Mouse (Mus musculus) midbrain, embryonic 12.5 days (tissue): ENCODE data around the gene Vdac1. TPM values are rescaled to one million over a fixed set of nuclear protein-coding genes. Genes with fewer than 3 reads are reported as not detected.

Experiments used
- ATAC-seq: fragments of 200-750 bp; cut with Nextera tagmentation; 2 replicates; pipeline ENCODE4 v1.8.0; 2017; ENCODE audit warnings: low read depth, moderate TSS enrichment, moderate library complexity; ENCODE audit not compliant: low FRiP score
- H3K27ac ChIP-seq: fragments of 300-500 bp; sonication (generic); replicated peaks from 2 replicates; pipeline ENCODE4 v1.5.1; 2016; ENCODE audit warnings: mild to moderate bottlenecking
- H3K27me3 ChIP-seq: fragments of 300-500 bp; sonication (generic); 2 replicates; pipeline ENCODE4 v1.6.1; 2016; ENCODE audit warnings: mild to moderate bottlenecking
- H3K36me3 ChIP-seq: fragments of 300-500 bp; sonication (generic); 2 replicates; pipeline ENCODE4 v1.6.1; 2016
- H3K4me1 ChIP-seq: fragments of 300-500 bp; sonication (generic); 2 replicates; pipeline ENCODE4 v1.6.1; 2016
- H3K4me2 ChIP-seq: fragments of 300-500 bp; sonication (generic); replicated peaks from 2 replicates; pipeline ENCODE4 v1.6.1; 2016; ENCODE audit warnings: mild to moderate bottlenecking, moderate library complexity
- H3K4me3 ChIP-seq: fragments of 300-500 bp; sonication (generic); 2 replicates; pipeline ENCODE4 v1.5.1; 2016; ENCODE audit warnings: mild to moderate bottlenecking
- H3K9ac ChIP-seq: fragments of 300-500 bp; sonication (generic); replicated peaks from 2 replicates; pipeline ENCODE4 v1.6.1; 2016; ENCODE audit warnings: mild to moderate bottlenecking, moderate library complexity
- H3K9me3 ChIP-seq: fragments of 300-500 bp; sonication (generic); 2 replicates; pipeline ENCODE4 v1.6.1; 2016; ENCODE audit warnings: mild to moderate bottlenecking
- WGBS: fragments of 180-500 bp; shearing (Covaris S2); methylation state at CpG from one replicate; pipeline ENCODE4 v1.1.7; 2016; 5-methylcytosine and 5-hydroxymethylcytosine counted together
- polyA plus RNA-seq: library from polyadenylated mRNA; unstranded; fragments of >200 nt; fragmentation: Nextera tagmentation; extraction: Ambion mirVana; gene quantifications from 2 replicates; pipeline ENCODE4 v1.2.1, GENCODE M21; 2016

Gene Vdac1
- polyA plus RNA-seq, 1 experiment from 2014 or later = 216 TPM

GRCm38 (mm10) chr11:52402566-52402965 is 41.9 kb downstream of the Vdac1 start:
- 71% methylated on average over 1 of the region's 1 CpGs for WGBS
- Histone ChIP-seq H3K4me3 (no peak overlapping the region), H3K9ac (no peak overlapping the region), H3K9me3 (no peaks in the 10 kb centered on the region), H3K4me2 (no peak overlapping the region), H3K4me1 (peaks cover 4% of the 10 kb centered on the region), H3K27me3 (no peaks in the 10 kb centered on the region), H3K27ac (no peak overlapping the region), H3K36me3 (peaks cover 47% of the 10 kb centered on the region)
- no peak for ATAC-seq

GRCm38 (mm10) chr11:52404209-52404608 is 43.5 kb downstream of the Vdac1 start:
- H3K27ac ChIP-seq = no peak overlapping the region
- H3K4me3 ChIP-seq = no peak overlapping the region
- H3K4me2 ChIP-seq = no peak overlapping the region
- H3K9me3 ChIP-seq = no peaks in the 10 kb centered on the region
- no peak for ATAC-seq
- H3K36me3 ChIP-seq = peaks cover 63% of the 10 kb centered on the region
- no peak overlapping the region for H3K9ac ChIP-seq
- 92% methylated on average over 5 of the region's 5 CpGs for WGBS
- H3K4me1 ChIP-seq = no peaks in the 10 kb centered on the region
- H3K27me3 ChIP-seq = no peaks in the 10 kb centered on the region

DNA sequence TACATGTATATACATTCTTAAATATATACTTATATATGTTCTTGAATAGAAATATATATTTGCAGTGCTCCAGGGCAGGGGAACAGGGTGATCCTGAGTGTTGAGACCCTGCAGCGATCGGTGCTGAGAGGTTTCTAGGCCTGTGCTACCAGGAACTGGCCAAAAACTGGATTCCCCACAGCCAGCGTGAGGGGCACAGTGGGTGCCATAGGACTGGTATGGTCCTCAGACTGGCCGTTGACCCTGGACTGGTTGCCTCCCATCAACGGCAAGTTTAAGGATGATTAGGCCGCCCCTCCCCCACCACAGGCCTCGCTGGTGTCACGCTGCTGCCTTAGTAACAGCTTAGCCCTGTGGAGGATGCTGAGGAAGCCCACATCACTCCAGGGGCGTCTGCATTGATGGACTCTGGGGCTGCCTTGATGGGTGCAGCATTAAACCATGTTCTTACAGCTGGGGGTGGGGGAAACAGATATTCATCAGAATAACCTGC is 44.6 kb downstream of the Vdac1 start:
- Histone ChIP-seq H3K27me3 (no peaks in the 10 kb centered on the region), H3K36me3 (peaks cover 68% of the 10 kb centered on the region), H3K27ac (no peak overlapping the region), H3K9me3 (no peaks in the 10 kb centered on the region), H3K4me3 (no peak overlapping the region), H3K4me2 (no peak overlapping the region), H3K4me1 (no peaks in the 10 kb centered on the region), H3K9ac (no peak overlapping the region)
- no peak for ATAC-seq
- 71% methylated on average over 9 of the region's 9 CpGs for WGBS

DNA sequence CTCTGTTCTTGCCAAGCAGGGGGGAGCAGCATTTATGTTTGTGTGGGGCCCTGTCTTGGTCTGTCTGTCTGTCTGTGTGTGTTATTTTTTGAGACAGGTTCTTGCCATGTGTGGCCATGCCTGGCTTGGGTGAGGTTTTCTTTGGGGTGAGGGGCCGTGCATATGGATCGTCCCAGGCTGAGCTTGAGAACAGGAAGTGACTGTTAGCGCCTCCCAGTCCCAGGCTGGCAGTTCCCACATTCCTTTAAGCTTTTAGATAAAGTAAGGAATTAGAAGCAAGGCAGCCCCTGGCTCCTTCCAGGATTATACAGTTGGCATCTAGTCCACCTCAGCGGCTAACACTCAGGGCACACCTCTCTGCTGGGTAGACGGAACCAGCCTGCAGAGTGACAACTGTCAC is 48.7 kb downstream of the Vdac1 start:
- no peaks in the 10 kb centered on the region for H3K4me1 ChIP-seq
- WGBS = 87% methylated on average over 5 of the region's 5 CpGs
- H3K36me3 ChIP-seq = peaks cover 53% of the 10 kb centered on the region

DNA sequence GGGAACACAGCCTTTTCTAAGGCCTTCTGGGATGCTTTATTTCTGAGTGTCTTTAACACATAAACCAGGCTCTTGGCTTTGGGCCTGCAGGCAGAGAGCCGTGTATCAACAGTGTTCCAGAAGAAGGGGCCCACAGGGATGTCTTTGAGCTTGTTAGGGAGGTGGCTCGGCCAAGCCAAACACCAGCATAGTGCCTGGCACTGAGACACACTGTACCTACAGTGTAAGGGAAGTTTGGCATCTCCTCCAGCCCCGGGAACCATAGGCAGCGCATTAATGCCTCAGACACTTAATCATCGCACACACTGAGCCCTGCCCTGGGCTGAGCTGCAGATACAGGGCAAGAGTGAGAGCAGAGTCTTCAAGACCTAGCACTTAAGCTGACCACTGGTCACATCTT is 57.7 kb downstream of the Vdac1 start:
- no peak overlapping the region for H3K27ac ChIP-seq
- H3K4me1 ChIP-seq = no peaks in the 10 kb centered on the region
- no peaks in the 10 kb centered on the region for H3K36me3 ChIP-seq
- ATAC-seq = no peak
- H3K9me3 ChIP-seq = no peaks in the 10 kb centered on the region
- no peaks in the 10 kb centered on the region for H3K27me3 ChIP-seq
- H3K4me3 ChIP-seq = no peak overlapping the region
- 88% methylated on average over 5 of the region's 5 CpGs for WGBS
- H3K9ac ChIP-seq = no peak overlapping the region
- H3K4me2 ChIP-seq = no peak overlapping the region

More for the DNA sequence above, 48.7 kb downstream of the Vdac1 start:
- ATAC-seq = no peak
- no peak overlapping the region for H3K9ac ChIP-seq
- no peak overlapping the region for H3K4me3 ChIP-seq
- no peak overlapping the region for H3K4me2 ChIP-seq
- 0 out of 2 replicates have a peak, but pooled peaks cover 4% of the 10 kb centered on the region for H3K9me3 ChIP-seq
- H3K27ac ChIP-seq = no peak overlapping the region
- H3K27me3 ChIP-seq = no peaks in the 10 kb centered on the region

DNA sequence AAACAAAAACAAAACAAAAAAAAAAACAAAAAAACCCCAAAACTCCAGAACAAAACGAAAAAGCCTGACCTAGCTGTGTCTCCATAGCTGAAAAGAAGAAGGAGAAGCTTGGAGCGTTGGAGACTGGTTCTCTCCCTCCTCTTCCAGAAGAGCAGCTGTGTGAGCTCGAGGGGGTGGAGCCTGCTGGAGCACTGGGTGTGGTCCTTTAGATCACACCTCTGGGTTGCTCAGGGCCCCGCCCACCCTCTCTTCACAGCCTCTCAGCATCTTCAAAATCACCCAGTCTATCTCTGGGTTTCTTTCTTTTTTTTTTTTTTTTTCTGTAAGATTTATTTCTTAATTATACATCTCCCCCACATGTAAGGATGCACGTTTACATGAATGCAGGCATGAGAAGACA is 58.6 kb downstream of the Vdac1 start:
- Histone ChIP-seq H3K9me3 (no peaks in the 10 kb centered on the region), H3K9ac (no peak overlapping the region), H3K4me1 (no peaks in the 10 kb centered on the region), H3K36me3 (no peaks in the 10 kb centered on the region), H3K4me3 (no peak overlapping the region), H3K27ac (no peak overlapping the region), H3K27me3 (no peaks in the 10 kb centered on the region), H3K4me2 (no peak overlapping the region)
- WGBS = 48% methylated on average over 5 of the region's 5 CpGs
- ATAC-seq = no peak

DNA sequence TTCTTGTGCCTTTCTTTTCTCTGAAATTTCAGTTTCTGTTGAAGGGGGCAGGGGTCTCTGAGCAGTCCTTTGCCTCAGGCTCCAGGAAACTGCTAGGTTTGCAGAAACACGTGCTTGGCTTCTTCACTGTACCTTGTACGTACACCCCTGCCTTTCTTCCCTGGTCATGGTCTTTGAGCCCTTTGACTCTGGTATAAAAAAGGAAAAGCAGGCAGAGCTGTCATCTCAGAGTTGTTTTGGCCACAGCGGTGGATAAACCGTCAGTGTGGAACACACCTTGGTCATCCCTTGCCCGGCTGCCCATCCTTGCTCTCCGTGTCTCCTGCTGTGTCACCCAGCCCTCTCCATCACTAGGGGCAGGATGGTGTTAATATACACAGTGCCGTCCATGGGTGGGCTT is 59.2 kb downstream of the Vdac1 start:
- no peaks in the 10 kb centered on the region for H3K27me3 ChIP-seq
- no peaks in the 10 kb centered on the region for H3K4me1 ChIP-seq
- no peak overlapping the region for H3K4me2 ChIP-seq
- no peaks in the 10 kb centered on the region for H3K9me3 ChIP-seq
- no peak for ATAC-seq
- no peaks in the 10 kb centered on the region for H3K36me3 ChIP-seq
- 84% methylated on average over 7 of the region's 7 CpGs for WGBS
- no peak overlapping the region for H3K27ac ChIP-seq
- H3K9ac ChIP-seq = no peak overlapping the region
- H3K4me3 ChIP-seq = no peak overlapping the region

DNA sequence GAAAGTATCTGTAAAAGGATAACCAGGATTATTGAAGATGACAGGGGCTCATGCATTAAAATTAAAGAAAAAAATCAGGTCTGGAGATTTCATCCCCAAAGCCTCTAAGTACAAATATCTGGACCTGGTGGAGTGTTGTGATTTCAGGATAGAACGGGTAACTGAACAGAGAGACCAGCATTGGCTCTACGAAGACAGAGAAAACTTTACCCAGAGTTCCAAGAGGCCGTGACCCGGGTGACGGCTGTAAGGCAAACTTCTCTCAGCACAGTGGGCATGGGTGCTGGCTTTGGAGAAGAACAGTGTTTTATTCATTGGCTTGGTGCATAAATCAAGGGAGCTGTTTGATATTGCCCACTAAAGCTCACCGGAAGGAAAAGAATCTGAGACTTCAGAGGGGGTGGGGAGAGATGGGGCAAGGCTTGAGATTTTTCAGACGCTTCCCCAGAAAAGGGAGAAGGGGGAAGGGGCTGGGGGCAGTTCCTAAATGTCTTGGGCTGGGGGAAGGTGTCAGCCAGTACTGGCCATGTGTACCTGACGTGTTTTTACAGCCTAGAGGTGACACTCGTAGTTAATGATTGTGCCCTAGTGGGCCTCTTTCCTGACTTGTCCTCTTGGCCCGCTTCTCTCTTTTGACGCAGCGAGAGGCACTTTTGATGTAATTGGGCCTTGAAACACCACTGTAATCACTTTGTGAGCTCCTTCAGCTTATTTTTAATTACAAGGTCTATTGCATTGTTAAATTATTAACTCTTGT is 59.8 kb downstream of the Vdac1 start:
- Histone ChIP-seq H3K4me1 (no peaks in the 10 kb centered on the region), H3K36me3 (no peaks in the 10 kb centered on the region), H3K27me3 (no peaks in the 10 kb centered on the region), H3K4me2 (no peak overlapping the region), H3K4me3 (no peak overlapping the region), H3K27ac (no peak overlapping the region), H3K9me3 (no peaks in the 10 kb centered on the region), H3K9ac (no peak overlapping the region)
- WGBS = 82% methylated on average over 12 of the region's 12 CpGs
- ATAC-seq = no peak

DNA sequence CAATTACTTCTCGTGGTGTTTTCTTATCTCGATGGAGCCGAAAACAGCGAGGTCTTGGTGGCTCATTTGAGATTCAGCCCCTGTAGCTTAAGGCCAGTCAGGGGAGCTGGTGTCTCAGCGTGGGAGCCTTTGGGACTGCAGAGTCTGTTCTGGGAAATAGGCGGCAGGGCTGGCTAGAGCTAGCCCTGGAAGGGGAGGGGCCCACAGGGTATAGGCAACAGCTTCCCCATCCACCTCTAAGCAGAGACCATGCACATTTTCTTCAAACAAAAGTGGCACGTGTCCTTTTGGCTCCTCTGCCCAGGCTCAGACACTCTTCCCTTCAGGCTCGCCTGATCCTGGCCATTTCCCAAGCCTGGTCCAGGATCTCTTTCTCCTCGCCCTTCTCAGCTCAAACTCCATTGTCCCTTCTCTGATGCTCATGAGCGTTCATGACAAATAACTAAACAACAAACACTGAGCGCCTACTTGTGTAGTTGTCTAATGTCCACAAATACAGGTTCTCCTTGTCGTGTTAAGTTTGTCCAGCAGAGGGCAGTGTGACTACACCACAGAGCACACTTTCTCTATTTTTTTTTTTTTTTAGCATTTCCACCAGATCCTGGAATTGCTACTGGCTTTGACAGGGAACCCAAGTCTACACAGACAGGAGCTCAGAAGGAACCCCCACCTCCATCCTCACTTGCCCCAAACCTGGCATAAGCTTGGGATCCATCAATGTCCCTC is 60.6 kb downstream of the Vdac1 start:
- no peaks in the 10 kb centered on the region for H3K9me3 ChIP-seq
- no peaks in the 10 kb centered on the region for H3K27me3 ChIP-seq
- H3K4me1 ChIP-seq = peaks cover 1% of the 10 kb centered on the region; the same call in 1 of the 2 replicates
- no peak for ATAC-seq
- no peak overlapping the region for H3K4me3 ChIP-seq
- no peak overlapping the region for H3K4me2 ChIP-seq
- WGBS = 42% methylated on average over 12 of the region's 12 CpGs
- no peak overlapping the region for H3K9ac ChIP-seq
- H3K27ac ChIP-seq = no peak overlapping the region
- H3K36me3 ChIP-seq = no peaks in the 10 kb centered on the region

GRCm38 (mm10) chr11:52429440-52429839 is 68.8 kb downstream of the Vdac1 start:
- Histone ChIP-seq H3K4me2 (no peak overlapping the region), H3K27ac (no peak overlapping the region), H3K9me3 (peaks cover 5% of the 10 kb centered on the region; the same call in 1 of the 2 replicates), H3K36me3 (no peaks in the 10 kb centered on the region), H3K4me3 (no peak overlapping the region), H3K4me1 (peaks cover 4% of the 10 kb centered on the region; the same call in 1 of the 2 replicates), H3K27me3 (0 out of 2 replicates have a peak, but pooled peaks cover 5% of the 10 kb centered on the region), H3K9ac (no peak overlapping the region)
- WGBS = 76% methylated on average over 6 of the region's 6 CpGs
- ATAC-seq = no peak

DNA sequence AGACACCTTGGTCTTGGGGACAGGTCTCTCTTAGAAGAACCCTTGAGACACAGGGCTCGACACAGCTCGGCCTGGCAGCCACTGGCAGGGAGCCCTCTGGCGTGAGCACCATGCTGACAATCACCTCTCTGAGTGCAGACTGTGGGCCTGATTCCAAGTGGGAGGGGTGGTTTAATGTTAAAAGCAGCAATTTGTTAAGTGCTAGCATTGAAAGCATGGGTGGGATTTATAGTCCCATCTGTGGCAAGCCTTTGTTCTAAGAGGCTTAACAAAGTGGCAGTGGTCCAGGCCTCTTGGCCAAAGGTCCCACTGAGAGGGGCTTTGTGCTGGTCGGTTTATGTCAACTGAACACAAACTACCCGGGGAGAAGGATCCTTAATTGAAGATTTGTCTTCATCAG is 70.9 kb downstream of the Vdac1 start:
- Histone ChIP-seq H3K9ac (no peak overlapping the region), H3K9me3 (peaks cover 5% of the 10 kb centered on the region; the same call in 1 of the 2 replicates), H3K4me1 (no peaks in the 10 kb centered on the region; the same call in 1 of the 2 replicates), H3K4me3 (no peak overlapping the region), H3K4me2 (no peak overlapping the region), H3K36me3 (no peaks in the 10 kb centered on the region), H3K27me3 (0 out of 2 replicates have a peak, but pooled peaks cover 5% of the 10 kb centered on the region), H3K27ac (no peak overlapping the region)
- no peak for ATAC-seq
- WGBS = 72% methylated on average over 5 of the region's 5 CpGs

- Histone ChIP-seq H3K4me1 (no peaks in the 10 kb centered on the region), H3K27me3 (peaks cover 9% of the 10 kb centered on the region; the same call in 1 of the 2 replicates), H3K9me3 (peaks cover 5% of the 10 kb centered on the region; the same call in 1 of the 2 replicates), H3K4me3 (no peak overlapping the region), H3K36me3 (no peaks in the 10 kb centered on the region), H3K9ac (no peak overlapping the region), H3K4me2 (no peak overlapping the region), H3K27ac (no peak overlapping the region)
- no peak for ATAC-seq
- WGBS = 87% methylated on average over 5 of the region's 5 CpGs
These were observed 71.5 kb downstream of the Vdac1 start for GRCm38 (mm10) chr11:52432148-52432547.
